Mouse (Mus musculus): ENCODE data around the gene Zbed5.

The Zbed5 gene

DNA sequence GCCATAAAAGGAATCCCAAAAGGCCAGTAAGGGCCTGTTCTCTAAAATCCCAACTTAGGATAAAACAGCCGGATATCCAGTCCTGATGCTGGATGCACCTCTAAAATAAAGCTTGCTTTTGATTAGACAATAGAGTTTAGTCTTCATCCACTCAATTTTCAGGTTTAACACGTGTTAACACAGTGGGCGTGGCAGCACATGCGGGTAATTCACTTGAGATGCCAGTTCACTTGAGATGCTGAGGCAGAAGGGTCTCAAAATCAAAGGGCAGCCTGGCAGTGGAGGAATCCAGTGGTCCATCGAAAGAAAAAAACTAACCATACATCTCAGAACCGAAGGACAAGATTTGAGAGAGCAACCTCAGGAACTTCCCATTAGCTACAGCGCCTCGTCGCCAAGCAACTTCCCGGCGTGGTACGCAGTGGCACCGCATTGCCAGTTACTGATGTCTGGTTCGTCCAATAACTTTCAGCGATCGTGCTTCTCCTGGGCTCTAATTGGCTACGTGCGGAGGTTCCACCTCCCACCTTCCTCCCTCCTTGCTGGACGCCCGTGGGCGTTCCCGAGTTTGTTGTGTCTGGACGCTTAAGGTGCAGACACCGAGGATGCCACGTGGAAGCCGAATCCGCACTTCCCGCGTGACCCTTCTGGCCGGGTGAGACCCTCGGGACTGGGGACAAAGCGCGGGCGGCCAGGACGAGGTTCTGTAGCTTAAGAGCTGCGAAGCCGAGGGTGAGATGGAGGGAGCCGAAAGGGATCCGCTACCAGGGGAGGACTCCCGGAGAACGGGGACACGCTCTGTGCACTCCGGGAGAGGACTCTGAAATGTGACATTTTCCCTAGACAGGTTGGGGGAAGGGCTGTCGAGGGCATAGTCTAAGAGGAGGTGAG lies at the start of gene Zbed5:
Gene Zbed5, plus strand, starts transcription at position 526 of the 891 bp plus-strand sequence.
- TF ChIP-seq GATA4 (IDR thresholded peaks at IDR 0.05; ENCODE audit: insufficient replicate concordance, low read length) = no peak

DNA sequence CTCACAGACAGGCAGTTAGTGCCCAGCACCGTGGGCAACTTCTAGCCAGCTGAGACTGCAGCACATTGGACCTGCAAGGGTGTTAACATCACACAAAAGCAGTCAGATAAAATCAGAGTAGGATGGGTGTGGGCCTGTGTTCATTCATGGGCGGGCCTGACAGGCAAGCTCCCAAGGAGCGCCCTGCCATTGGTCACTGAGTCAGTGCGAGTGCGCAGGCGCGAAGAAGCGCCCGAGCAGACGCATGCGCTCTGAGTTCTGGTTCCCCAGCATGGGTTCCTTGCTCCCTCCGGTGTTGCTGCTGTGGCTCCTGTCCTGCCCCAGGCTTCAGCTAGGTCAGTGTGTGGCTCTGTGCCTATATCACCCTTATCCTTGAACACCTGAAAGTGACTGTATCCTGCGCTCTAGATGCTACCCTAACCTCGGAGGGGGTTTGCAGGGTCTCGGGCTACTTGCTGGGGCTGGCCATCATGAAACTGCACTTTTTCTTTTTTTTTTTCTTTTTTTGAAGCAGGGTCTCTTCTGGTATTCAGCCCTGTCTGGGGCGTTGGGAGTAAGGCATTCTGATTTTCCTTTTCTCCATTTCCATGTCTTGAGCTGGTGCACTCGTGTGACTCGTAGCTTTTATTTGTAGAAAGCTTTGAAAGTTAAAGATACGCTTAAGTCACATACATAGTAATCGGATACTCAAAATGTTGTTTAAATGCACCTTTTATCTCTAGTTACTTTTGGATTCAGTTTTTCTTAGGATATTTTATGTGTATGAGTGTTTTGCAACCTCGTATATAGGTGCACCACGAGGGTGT lies 48.6 kb upstream of the Zbed5 start, which contains the start of gene Sumf2:
Gene Sumf2, plus strand, starts transcription at position 235 of the 806 bp plus-strand sequence.
- no peak; the same call in 1 of the 2 replicates for TF ChIP-seq GATA4 (IDR thresholded peaks at IDR 0.05; ENCODE audit: insufficient replicate concordance, low read length)

DNA sequence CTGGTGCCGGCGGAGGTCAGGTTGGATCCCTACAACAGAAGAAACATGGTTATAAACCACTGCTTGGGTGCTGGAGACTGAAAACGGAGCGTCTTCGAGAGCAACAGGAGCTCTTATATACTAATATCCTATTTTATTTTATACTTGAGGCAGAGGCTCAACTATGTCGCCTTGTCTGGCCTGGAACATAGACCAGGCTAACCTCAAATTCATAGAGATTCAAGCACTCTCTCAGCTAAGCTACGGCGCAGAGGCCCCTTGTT lies 48.0 kb upstream of the Zbed5 start:
- TF ChIP-seq GATA4 (IDR thresholded peaks at IDR 0.05; ENCODE audit: insufficient replicate concordance, low read length) = no peak

DNA sequence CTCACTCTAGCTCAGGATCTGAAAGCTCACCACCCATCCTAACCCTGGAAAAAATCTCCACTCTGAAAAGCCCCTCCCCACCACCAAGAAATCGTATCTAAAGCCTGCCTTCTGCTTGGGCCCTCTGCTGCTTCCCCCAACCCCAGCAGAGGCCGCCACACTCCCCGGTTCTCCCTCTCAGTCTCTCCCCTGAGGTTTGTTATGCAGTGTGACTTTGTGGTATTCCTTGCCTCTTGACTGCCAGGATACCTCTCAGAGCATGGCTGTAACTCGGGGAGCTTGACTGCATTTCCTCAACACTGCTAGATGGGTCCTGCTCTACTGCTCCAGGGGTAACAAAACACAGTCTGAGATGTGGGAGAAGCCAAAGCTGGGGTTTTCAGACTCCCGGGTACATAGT lies 40.4 kb upstream of the Zbed5 start:
- no peak for TF ChIP-seq GATA4 (IDR thresholded peaks at IDR 0.05; ENCODE audit: insufficient replicate concordance, low read length)

DNA sequence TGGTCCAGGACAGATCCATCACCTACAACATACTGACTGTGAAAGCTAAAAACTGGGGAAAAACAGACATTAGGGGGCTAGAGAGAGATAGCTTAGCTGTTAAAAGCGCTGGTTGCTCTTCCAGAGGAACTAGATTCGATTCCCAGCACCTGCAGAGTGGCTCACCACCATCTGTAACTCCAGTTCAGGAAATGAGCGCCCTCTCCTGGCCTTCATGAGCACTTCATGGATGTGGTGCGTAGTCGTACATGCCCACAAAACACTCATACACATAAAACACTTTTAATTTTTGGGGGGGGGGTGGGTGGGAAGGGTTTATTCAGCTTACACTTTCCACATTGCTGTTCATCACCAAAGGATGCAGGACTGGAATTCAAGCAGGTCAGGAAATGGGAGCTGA lies 39.1 kb upstream of the Zbed5 start:
- no peak for TF ChIP-seq GATA4 (IDR thresholded peaks at IDR 0.05; ENCODE audit: insufficient replicate concordance, low read length)

DNA sequence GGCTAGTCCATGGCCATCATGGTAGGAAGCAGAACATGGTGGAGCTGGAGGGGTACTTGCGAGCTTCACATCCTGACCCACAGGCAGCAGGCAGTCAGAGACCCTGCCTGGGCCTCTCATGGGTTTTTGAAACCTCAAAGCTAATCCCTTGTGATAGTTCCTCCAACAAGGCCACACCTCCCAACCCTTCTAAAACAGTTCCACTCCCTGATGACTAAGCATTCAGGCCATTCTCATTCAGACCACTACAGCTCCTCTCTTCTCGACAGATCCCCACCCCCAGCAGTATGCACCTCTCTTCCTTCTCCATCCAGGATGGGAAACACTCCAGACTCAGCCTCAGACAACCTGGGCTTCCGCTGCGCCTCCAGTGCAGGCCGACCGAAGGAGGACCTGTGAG lies 33.2 kb upstream of the Zbed5 start:
- no peak for TF ChIP-seq GATA4 (IDR thresholded peaks at IDR 0.05; ENCODE audit: insufficient replicate concordance, low read length)

DNA sequence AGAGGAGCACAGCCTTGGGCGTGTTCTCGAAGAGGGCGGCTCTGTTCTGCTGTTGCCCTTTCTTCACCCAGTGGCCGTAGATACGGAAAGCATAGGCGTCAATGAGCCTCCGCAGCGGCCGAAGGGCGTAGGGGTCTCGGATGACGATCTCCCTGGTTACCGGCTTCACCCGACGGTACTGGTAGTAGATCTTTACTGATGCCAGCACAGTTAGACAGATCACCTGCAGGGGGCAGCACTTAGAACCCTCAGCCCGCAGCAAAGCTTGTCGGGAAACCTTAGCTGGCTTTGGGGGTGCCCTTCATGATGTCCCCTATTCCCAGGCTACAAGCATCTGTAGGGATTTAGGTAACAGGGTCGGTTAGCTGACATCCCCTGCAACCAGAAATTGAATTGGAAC lies 31.1 kb upstream of the Zbed5 start:
- no peak for TF ChIP-seq GATA4 (IDR thresholded peaks at IDR 0.05; ENCODE audit: insufficient replicate concordance, low read length)

DNA sequence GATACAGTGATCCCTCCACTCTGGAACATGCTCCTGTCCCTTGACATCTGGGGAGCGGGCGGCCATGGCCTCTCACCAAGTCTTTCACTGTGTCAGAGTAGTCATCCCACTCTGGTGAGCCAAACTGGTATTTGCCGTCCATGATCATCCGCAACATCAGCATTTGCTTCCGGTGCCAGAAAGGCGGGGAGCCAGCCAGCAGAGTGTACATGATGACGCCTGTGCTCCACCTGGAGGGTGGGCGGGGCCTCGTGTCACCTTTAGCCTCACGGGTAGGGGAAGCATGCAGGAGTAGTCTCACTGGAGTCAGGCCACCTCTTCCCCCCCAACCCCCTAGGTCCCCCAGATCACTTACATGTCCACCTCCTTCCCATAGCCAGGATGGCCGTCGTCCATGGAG lies 29.7 kb upstream of the Zbed5 start:
- no peak for TF ChIP-seq GATA4 (IDR thresholded peaks at IDR 0.05; ENCODE audit: insufficient replicate concordance, low read length)

DNA sequence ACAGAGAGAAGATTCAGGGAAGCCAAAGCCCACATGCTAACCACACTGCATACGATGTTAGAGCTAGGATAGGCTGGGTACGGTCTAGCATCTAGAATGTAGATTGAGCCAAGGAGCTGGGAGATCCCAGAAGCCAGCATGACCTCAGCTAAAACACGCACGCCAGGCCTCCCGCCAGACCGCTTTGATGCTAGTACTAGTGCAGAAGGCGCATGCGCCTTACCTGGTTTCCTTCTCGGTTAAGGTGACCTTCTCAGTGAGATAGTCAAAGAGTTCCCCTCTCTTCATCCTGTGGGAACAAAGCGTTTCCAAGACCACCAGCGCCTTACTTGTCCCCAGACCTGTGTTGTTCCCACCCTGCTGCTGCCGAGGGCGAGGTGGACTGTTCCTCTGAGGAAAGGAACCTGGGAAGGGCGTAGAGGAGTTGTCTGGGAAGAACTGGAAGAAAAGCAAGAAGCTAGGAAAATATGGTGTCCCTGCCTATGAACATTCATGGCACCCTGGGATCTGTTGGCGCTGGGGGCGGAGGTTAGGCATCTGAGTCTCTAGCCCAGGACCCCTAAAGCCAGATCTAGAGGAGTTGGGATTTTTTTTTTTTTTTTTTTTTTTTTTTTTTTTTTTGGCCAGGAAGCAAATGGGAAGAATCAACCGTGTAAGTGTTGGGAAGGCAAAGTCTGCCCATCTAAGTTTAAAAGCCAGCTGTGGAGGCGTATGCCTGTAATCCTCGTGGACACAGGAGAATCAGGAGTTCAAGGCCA lies 26.1 kb upstream of the Zbed5 start:
- TF ChIP-seq GATA4 (IDR thresholded peaks at IDR 0.05; ENCODE audit: insufficient replicate concordance, low read length) = no peak

DNA sequence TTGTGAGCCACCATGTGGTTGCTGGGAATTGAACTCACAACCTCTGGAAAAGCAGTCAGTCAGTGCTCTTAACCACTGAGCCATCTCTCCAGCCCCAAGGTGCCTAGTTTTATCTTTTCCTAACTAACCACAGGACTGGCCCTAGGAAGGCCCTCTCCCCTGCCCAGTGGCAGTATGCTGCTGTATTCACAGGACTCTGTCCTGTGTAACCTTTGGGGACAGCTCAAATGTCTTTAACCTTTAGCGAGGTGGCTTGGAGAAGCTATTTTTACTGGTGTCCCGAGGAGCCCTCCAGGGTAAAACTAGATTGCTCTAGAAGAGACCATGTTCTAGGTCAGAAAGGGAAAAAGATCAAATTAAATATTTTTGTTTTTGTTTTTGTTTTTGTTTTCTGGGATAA lies 24.3 kb upstream of the Zbed5 start:
- no peak for TF ChIP-seq GATA4 (IDR thresholded peaks at IDR 0.05; ENCODE audit: insufficient replicate concordance, low read length)

DNA sequence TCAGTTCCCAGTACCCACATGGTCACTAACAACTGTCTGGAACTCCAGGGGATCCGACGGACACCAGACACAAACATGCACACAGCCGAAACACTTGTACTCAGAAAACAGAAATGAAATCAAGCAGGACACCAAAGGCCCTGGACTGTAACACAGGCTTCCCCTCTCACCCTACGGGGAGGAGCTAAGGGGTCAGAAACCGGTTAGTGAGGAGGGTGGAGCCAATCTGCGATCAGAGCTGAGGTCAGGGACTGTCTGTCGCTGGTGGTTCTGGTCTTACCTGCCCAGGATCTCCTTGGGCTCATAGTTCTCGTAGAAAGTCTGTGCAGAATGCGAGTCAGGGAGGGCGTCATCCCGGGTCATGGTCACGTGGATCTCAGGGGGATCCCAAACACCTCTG lies 21.6 kb upstream of the Zbed5 start:
- TF ChIP-seq GATA4 (IDR thresholded peaks at IDR 0.05; ENCODE audit: insufficient replicate concordance, low read length) = no peak

DNA sequence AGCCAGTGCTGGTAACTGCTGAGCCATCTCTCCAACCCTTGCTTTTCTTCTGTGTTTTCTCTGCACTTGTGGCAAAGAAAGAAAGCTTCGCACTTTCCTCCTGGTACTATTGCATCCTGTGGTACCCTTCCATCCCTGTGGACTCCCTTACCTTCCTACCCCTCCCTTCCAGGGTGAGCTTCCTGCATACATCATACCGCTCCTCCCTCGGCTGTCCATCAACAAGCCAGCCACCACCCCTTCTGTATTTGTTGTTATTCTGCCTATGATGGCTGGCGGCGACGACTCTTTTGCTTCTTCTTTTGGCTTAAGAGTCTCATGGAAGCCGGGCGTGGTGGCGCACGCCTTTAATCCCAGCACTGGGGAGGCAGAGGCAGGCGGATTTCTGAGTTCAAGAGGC lies 20.4 kb upstream of the Zbed5 start:
- no peak for TF ChIP-seq GATA4 (IDR thresholded peaks at IDR 0.05; ENCODE audit: insufficient replicate concordance, low read length)

DNA sequence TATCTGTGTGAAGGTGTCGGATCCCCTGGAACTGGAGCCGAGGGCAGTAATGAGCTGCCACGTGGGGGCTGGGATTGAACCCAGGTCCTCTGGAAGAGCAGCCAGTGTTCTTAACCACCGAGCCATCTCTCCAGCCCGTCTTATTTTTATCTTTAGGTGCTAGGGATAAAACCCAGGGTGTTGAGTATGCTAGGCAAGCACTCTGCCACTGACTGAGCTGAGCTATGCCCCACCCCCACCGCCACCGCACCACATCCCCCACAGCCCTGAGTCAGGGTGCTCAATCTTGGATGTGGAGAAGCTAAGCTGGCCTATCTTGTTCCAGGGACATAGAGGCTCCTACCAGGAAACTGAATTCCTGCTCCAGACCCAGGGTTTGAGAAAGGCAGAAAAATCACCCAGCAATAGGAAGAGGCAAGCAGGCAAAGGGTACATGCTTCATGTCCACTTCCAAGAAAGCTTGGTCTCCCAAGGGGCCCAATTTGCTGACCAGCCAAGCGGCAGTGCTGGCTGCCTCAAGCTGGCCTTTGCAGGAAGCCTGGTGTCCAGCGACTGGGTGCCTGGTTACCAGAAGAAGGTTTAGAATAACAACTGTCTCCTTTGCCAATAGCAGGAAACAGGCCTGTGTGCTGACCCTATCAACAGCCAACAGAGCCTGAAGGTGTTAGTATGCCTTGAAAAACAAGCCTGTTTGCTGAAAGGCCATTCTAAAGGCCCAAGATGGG lies 17.6 kb upstream of the Zbed5 start:
- TF ChIP-seq GATA4 (IDR thresholded peaks at IDR 0.05; ENCODE audit: insufficient replicate concordance, low read length) = no peak

DNA sequence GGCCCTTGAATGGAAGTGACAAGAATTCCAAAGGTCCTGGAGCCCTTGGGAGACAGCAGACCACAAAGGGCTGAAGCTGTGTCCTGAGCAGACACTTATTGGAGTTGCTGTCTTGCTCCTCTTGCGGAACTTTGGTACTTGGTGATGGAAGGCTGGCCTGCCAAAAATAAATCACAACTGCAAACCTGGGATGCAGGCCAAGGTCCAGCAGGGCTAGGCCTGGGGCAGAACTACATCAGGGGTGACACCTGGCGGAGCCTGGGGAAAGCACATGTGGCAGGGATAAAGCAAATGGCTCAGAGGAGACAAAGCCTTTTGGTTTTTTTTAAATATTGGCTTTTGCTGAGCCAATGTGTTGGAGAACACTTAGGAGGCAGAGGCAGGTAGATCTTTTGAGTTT lies 16.6 kb upstream of the Zbed5 start:
- TF ChIP-seq GATA4 (IDR thresholded peaks at IDR 0.05; ENCODE audit: insufficient replicate concordance, low read length) = no peak

DNA sequence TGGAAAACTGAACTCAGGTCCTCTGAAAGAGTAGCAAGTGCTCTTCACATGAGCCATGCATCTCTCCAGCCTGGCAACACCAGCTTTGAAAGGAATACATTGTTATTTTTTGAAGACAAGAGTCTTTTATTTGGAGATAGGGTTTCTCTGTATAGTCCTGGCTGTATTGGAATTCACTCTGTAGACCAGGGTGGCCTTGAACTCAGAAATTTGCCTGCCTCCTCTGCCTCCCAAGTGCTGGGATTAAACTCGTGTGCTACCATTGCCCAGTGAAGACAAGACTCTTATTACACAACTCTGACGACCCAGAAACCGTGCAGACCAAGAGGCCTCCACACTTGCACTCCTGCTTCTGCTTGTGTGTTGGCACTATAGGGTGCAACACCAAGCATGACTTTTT lies 15.6 kb upstream of the Zbed5 start:
- TF ChIP-seq GATA4 (IDR thresholded peaks at IDR 0.05; ENCODE audit: insufficient replicate concordance, low read length) = no peak
